Mouse (Mus musculus): Measurements from ENCODE around the gene Nucks1. TPM values are rescaled to one million over a fixed set of nuclear protein-coding genes. Genes with fewer than 3 reads are reported as not detected.

Nucks1 gene
- polyA plus RNA-seq, 1 experiment, result 4.7 TPM

DNA sequence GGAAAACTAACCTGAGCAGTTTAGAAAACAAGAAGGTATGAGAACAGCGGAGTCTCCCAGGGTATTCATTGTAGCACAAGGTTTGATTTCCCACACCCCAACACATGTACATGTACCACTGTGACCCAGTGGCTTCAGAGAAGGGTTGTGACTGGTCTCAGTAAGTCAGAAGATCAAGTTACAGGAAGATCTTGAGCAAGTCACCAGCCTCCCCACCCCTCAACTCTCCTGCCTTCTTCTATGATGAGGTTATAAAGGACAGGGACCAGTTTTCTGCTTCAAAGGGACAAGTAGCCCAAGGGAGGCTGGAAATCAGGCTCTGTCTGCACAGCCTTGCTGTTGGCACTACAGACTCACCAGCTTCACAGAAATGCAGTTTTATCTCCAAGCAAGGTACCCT is 31.2 kb downstream of the Nucks1 start:
- H3K27ac ChIP-seq (ENCODE audit: insufficient read depth, low read length), result no peak overlapping the region
- WGBS, result 98% methylated on average over 1 of the region's 1 CpGs
- no peak for TF ChIP-seq CTCF (IDR thresholded peaks at IDR 0.05; ENCODE audit: extremely low read depth, insufficient read depth, insufficient read length, insufficient replicate concordance)

GRCm38 (mm10) chr1:131942621-131943590 is 32.6 kb downstream of the Nucks1 start:
- WGBS, result 51% methylated on average over 16 of the region's 16 CpGs
- no peak for DNase-seq (ENCODE audit: low read depth in 1 of 2, low spot score in 2 of 2)
- no peak for TF ChIP-seq POLR2A (IDR thresholded peaks at IDR 0.05; ENCODE audit: low read depth, low read length)
- TF ChIP-seq CTCF (IDR thresholded peaks at IDR 0.05; ENCODE audit: extremely low read depth, insufficient read depth, insufficient read length, insufficient replicate concordance), result no peak
- Histone ChIP-seq H3K27ac (ENCODE audit: insufficient read depth, low read length) (no peak overlapping the region), H3K27me3 (ENCODE audit: control insufficient read depth, insufficient read depth, low read length) (no peaks in the 10 kb centered on the region), H3K4me3 (ENCODE audit: extremely low read depth, insufficient read depth, insufficient read length) (no peak overlapping the region), H3K4me1 (ENCODE audit: control insufficient read depth, insufficient read depth, insufficient read length) (no peaks in the 10 kb centered on the region; the same call in 1 of the 2 replicates), H3K36me3 (ENCODE audit: control insufficient read depth, insufficient read depth, low read length) (no peaks in the 10 kb centered on the region)

More for the DNA sequence above, 31.2 kb downstream of the Nucks1 start:
- Histone ChIP-seq H3K36me3 (ENCODE audit: control insufficient read depth, insufficient read depth, low read length) (no peaks in the 10 kb centered on the region), H3K4me1 (ENCODE audit: control insufficient read depth, insufficient read depth, insufficient read length) (no peaks in the 10 kb centered on the region; the same call in 1 of the 2 replicates), H3K4me3 (ENCODE audit: extremely low read depth, insufficient read depth, insufficient read length) (no peak overlapping the region), H3K27me3 (ENCODE audit: control insufficient read depth, insufficient read depth, low read length) (no peaks in the 10 kb centered on the region)
- no peak for DNase-seq (ENCODE audit: low read depth in 1 of 2, low spot score in 2 of 2)

DNA sequence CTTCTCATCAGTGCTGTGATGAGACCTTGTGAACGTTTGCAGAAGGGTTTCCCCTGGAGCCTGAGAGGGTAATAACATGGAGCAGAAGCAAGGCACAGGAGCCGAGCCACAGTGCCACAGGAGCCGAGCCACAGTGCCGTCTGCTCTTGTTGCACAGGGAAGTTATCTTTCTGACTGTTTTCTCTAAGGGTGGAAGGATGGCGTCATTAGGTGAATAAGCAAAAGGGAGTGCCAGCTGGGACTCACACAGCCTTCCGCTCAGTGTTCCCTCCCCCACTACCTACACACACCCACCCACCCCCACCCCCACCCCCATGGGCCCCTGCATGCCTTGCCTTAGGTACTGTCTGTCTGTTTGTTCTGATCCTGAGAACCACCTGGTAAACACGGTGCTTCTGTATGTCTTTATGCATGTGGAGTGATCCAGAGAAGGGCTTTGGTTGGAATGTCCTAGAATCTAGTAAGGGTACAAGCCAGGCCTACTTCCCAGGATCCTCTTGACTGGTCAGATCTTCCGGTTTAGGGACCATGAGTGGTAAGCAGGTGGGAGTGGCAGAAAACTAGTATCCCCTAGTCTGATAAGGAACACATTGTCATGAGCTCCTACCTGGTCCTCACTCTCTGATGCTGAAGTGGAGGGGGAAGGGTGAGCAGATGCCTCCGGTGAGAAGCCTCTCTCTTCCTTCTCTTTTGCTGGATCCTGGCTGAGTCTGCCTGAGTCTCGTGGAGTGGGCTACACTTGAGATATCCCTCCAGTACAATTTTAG is 35.5 kb downstream of the Nucks1 start:
- Histone ChIP-seq H3K4me1 (ENCODE audit: control insufficient read depth, insufficient read depth, insufficient read length) (no peaks in the 10 kb centered on the region; the same call in 1 of the 2 replicates), H3K27me3 (ENCODE audit: control insufficient read depth, insufficient read depth, low read length) (no peaks in the 10 kb centered on the region), H3K27ac (ENCODE audit: insufficient read depth, low read length) (no peak overlapping the region), H3K36me3 (ENCODE audit: control insufficient read depth, insufficient read depth, low read length) (no peaks in the 10 kb centered on the region), H3K4me3 (ENCODE audit: extremely low read depth, insufficient read depth, insufficient read length) (no peak overlapping the region)
- WGBS, result 79% methylated on average over 10 of the region's 10 CpGs
- TF ChIP-seq POLR2A (IDR thresholded peaks at IDR 0.05; ENCODE audit: low read depth, low read length), result no peak
- no peak for TF ChIP-seq CTCF (IDR thresholded peaks at IDR 0.05; ENCODE audit: extremely low read depth, insufficient read depth, insufficient read length, insufficient replicate concordance)
- no peak for DNase-seq (ENCODE audit: low read depth in 1 of 2, low spot score in 2 of 2)

DNA sequence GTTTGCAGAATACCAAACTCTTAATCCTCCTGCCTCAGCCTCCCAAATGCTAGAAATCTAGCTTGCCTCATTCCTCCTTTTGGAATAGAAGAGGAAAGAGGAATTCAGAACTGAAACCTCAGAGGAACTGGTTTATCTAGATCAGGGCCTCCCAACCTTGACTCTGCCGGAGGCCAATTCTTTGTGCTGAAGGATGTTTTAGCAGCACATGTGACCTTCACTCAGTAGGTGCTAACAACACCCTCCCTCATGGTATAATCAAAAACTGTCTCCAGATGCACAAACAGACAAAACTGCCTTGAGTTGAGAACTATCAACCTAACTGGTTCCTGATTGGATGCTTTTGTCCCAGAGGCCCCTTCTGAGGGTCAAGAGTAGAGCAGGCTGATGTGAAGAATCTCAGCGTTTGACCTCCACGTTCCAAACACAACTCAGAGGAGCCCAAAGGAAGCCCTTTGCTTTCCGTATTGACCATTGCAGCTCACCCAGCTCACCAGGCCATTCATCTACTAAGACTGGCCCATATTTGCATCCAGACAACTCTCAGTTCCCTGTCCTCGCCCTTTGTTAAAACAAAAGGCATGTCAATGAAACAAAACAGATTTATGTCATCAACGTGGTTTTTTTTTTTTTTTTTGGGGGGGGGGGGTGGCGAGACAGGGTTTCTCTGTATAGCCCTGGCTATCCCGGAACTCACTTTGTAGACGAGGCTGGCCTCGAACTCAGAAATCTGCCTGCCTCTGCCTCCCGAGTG is 36.3 kb downstream of the Nucks1 start:
- TF ChIP-seq POLR2A (IDR thresholded peaks at IDR 0.05; ENCODE audit: low read depth, low read length) (no peak), CTCF (IDR thresholded peaks at IDR 0.05; ENCODE audit: extremely low read depth, insufficient read depth, insufficient read length, insufficient replicate concordance) (no peak)
- Histone ChIP-seq H3K36me3 (ENCODE audit: control insufficient read depth, insufficient read depth, low read length) (no peaks in the 10 kb centered on the region), H3K4me1 (ENCODE audit: control insufficient read depth, insufficient read depth, insufficient read length) (no peaks in the 10 kb centered on the region; the same call in 1 of the 2 replicates), H3K4me3 (ENCODE audit: extremely low read depth, insufficient read depth, insufficient read length) (no peak overlapping the region), H3K27ac (ENCODE audit: insufficient read depth, low read length) (no peak overlapping the region), H3K27me3 (ENCODE audit: control insufficient read depth, insufficient read depth, low read length) (no peaks in the 10 kb centered on the region)
- 70% methylated on average over 11 of the region's 11 CpGs for WGBS
- DNase-seq (ENCODE audit: low read depth in 1 of 2, low spot score in 2 of 2), result no peak

GRCm38 (mm10) chr1:131947997-131948525 is 37.7 kb downstream of the Nucks1 start:
- no peaks in the 10 kb centered on the region; the same call in 1 of the 2 replicates for H3K4me1 ChIP-seq (ENCODE audit: control insufficient read depth, insufficient read depth, insufficient read length)
- no peaks in the 10 kb centered on the region for H3K27me3 ChIP-seq (ENCODE audit: control insufficient read depth, insufficient read depth, low read length)
- no peak overlapping the region for H3K27ac ChIP-seq (ENCODE audit: insufficient read depth, low read length)
- DNase-seq (ENCODE audit: low read depth in 1 of 2, low spot score in 2 of 2), result no peak
- 38% methylated on average over 1 of the region's 1 CpGs for WGBS
- no peaks in the 10 kb centered on the region for H3K36me3 ChIP-seq (ENCODE audit: control insufficient read depth, insufficient read depth, low read length)
- TF ChIP-seq CTCF (IDR thresholded peaks at IDR 0.05; ENCODE audit: extremely low read depth, insufficient read depth, insufficient read length, insufficient replicate concordance), result no peak
- no peak for TF ChIP-seq POLR2A (IDR thresholded peaks at IDR 0.05; ENCODE audit: low read depth, low read length)
- H3K4me3 ChIP-seq (ENCODE audit: extremely low read depth, insufficient read depth, insufficient read length), result no peak overlapping the region

DNA sequence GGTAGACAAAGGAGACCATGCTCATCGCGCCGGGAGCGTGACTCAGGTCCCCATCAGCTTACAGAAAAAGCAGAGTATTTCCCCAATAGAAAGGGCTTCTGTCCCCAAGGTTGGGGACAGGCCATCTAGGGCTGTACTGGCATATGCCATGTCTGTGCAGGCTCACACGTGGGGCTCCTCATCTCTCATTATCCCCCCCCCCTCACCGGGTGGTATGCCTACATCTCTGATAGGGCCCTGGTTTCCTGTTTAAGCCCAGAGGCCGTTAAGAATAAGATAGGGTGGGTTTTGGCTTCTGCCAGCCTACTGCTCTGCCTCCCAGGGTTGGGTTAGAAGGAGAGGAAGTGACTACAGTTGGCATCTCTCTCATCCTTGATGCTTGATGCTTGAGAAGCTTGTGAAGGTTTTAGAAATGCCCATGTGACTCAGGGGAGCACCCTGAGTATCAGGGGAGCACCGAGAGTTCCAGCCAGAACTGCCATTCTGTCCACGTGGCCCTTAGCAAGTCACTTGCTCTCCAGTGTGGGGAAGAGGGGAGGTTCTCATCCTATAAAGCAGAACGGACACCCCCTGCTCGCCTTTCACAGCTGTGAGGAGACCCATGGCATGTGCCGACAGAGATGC is 44.0 kb downstream of the Nucks1 start:
- Histone ChIP-seq H3K27me3 (ENCODE audit: control insufficient read depth, insufficient read depth, low read length) (no peaks in the 10 kb centered on the region), H3K36me3 (ENCODE audit: control insufficient read depth, insufficient read depth, low read length) (no peaks in the 10 kb centered on the region), H3K4me1 (ENCODE audit: control insufficient read depth, insufficient read depth, insufficient read length) (no peaks in the 10 kb centered on the region), H3K4me3 (ENCODE audit: extremely low read depth, insufficient read depth, insufficient read length) (no peak overlapping the region), H3K27ac (ENCODE audit: insufficient read depth, low read length) (no peak overlapping the region)
- 51% methylated on average over 12 of the region's 12 CpGs for WGBS
- no peak for TF ChIP-seq CTCF (IDR thresholded peaks at IDR 0.05; ENCODE audit: extremely low read depth, insufficient read depth, insufficient read length, insufficient replicate concordance)
- no peak for TF ChIP-seq POLR2A (IDR thresholded peaks at IDR 0.05; ENCODE audit: low read depth, low read length)
- DNase-seq (ENCODE audit: low read depth in 1 of 2, low spot score in 2 of 2), result no peak
